Mouse (Mus musculus) CD4-positive, CD25-positive, alpha-beta regulatory T cell, adult 9 weeks (primary cell): ENCODE data around the gene Wsb1. TPM values are rescaled to one million over a fixed set of nuclear protein-coding genes. Genes with fewer than 3 reads are reported as not detected.

Experiments
- polyA plus RNA-seq: library from polyadenylated mRNA; unstranded; fragments of 100-300 nt; shearing (Covaris generic); gene quantifications from one replicate; pipeline ENCODE4 v1.2.1, GENCODE M21; 2017

The Wsb1 gene
- polyA plus RNA-seq, result 137 TPM

GRCm38 (mm10) chr11:79254391-79255098 lies at the start of gene Wsb1:
Gene Wsb1, minus strand, starts transcription at chr11:79254671.

GRCm38 (mm10) chr11:79296856-79297491 lies 42.5 kb upstream of the Wsb1 start, which contains the start of gene Gm9964:
Gene Gm9964, minus strand, starts transcription at chr11:79296906.

Other genes with a start within 250 kb of the Wsb1 start
- gene Ksr1, start 108.3 kb downstream of the Wsb1 start, polyA plus RNA-seq, result 2.6 TPM
- gene Gm9964, start 42.2 kb upstream of the Wsb1 start, polyA plus RNA-seq, result not detected
- gene Nf1, start 85.0 kb upstream of the Wsb1 start, polyA plus RNA-seq, result 1.7 TPM
- 0.16 TPM for gene Omg, start 249.4 kb upstream of the Wsb1 start, polyA plus RNA-seq